Mouse (Mus musculus) right cerebral cortex, postnatal 25 days (tissue): ENCODE data around the gene Olfr531.

Source experiments
- DNase-seq: peaks from one replicate; pipeline ENCODE4 v3.0.0; 2022

Olfr531 gene

DNA sequence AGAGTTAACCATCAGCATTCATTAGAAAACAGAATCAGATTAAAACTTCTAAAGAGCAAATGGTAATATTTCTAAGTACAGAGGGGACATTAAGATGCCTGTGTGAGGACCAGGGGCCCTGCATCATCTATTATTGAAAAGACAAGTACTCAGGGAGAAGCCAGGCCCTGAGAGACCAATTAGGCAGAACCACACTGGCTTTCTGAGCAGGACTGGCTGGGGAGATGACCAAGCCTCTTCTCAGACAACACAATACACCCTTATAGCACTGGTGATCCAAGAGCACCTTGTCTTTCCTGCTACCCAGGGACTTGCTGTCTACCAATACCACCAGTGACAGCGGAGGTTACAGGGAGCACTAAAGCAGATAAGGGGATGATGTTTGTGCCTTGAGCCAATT, at the start of gene Olfr531:
Gene Olfr531 (minus strand): TSS at position 101 of the 400 bp plus-strand sequence.
- no peak for DNase-seq

DNA sequence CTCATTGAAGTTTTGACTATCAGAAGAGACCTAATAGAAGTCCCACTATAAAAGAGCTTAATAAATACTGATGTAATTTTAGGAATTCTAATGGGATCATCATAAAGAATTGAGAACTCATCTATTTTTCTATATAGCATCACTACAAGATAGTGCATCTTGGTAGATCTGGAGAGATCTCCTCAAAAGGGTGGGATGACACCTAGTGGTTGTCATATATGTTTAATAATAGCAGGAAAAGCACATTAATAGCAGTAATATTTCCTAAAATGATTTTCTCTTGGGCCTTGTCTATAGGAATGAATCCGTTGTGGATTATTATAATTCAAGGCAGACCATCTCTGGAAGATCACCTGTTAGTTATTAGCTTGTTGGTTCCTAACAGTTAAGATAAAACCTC, 40.4 kb upstream of the Olfr531 start:
- no peak for DNase-seq

DNA sequence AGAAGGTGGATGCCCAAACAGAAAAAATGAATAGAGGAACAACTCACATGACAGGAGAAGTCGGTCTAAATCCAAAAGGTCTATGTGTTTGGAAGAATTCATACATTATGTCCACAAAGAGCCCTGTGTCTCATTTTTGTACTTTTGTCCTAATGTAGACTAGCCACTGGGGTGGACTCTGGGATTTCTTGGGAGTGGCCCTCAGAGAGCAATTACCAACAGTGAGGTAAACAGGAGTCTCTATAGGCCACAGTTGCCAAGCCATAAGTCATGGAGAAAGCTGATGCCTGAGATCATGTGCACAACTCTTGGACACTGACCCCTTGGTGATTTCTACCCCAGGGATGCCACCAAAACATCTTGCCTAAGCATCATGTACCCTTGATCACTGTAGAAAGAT, 18.8 kb upstream of the Olfr531 start, which contains the start of gene Olfr532:
Gene Olfr532 (minus strand): TSS at position 101 of the 400 bp plus-strand sequence.
- no peak for DNase-seq

- no peak for DNase-seq
These were observed 25.8 kb downstream of the Olfr531 start for GRCm38 (mm10) chr7:140376911-140377310.

DNA sequence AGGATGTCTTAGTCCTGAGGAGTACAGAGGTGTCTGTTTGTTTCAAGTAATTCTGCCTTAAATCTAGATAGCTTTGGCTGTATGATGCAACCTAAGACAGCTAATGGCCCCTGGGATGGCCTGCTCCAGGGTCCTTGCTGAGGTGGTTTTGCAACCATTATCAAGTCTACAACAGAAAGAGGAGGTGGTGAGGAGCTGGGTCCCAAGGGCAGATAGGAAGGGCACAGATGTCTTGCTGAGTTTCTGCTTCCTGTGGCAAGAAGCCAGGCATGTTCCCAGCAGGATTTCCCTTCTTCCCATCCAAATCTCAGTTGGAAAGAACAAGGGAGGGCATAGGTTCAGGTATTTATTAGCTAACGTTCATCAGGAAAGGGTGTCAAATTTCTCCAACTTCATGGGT, 26.5 kb downstream of the Olfr531 start, which contains the start of gene Olfr530:
Gene Olfr530 (minus strand): TSS at position 101 of the 400 bp plus-strand sequence.
- DNase-seq: no peak

DNA sequence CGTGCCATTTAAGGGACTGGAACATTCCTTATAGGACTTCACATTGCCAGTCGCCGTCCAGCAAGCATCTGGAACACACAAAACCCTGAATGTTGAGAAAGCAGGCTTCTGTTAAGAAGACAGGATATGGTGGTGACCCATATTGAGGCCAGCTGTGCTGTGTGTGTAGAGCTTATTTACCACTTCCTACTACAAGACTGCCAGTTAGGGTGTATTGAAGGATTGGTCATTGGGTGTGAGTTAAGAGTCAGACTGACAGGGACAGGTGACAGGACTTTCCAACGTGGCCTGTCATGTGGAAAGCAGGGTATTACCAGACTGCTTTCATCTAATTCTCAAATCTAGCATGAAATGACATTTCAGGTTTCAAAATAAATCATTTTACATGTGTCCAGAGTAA, 28.4 kb downstream of the Olfr531 start:
- no peak for DNase-seq

- no peak for DNase-seq
These were observed 41.1 kb downstream of the Olfr531 start, which contains the start of gene Olfr60 for GRCm38 (mm10) chr7:140361571-140361970. Olfr60 (minus strand) TSS chr7:140361671.
